Mouse (Mus musculus): Measurements from ENCODE around the gene Pik3c2g.

Pik3c2g gene

GRCm38 (mm10) chr6:139735708-139736626 lies 148.9 kb downstream of the Pik3c2g start:
- no peak for DNase-seq (ENCODE audit: low spot score)

GRCm38 (mm10) chr6:139738350-139738749 lies 151.3 kb downstream of the Pik3c2g start:
- DNase-seq (ENCODE audit: low spot score) = no peak

GRCm38 (mm10) chr6:139742693-139743432 lies 155.8 kb downstream of the Pik3c2g start:
- no peak for DNase-seq (ENCODE audit: low spot score)

- no peak for DNase-seq (ENCODE audit: low spot score)
These were observed 159.9 kb downstream of the Pik3c2g start for GRCm38 (mm10) chr6:139746758-139747479.

- DNase-seq (ENCODE audit: low spot score) = no peak
These were observed 161.2 kb downstream of the Pik3c2g start for GRCm38 (mm10) chr6:139748091-139748771.

GRCm38 (mm10) chr6:139750599-139750998 lies 163.6 kb downstream of the Pik3c2g start:
- DNase-seq (ENCODE audit: low spot score) = no peak

GRCm38 (mm10) chr6:139751022-139751421 lies 164.0 kb downstream of the Pik3c2g start:
- DNase-seq (ENCODE audit: low spot score) = no peak

GRCm38 (mm10) chr6:139757876-139758275 lies 170.9 kb downstream of the Pik3c2g start:
- DNase-seq (ENCODE audit: low spot score) = no peak

GRCm38 (mm10) chr6:139760978-139761377 lies 174.0 kb downstream of the Pik3c2g start:
- no peak for DNase-seq (ENCODE audit: low spot score)

- DNase-seq (ENCODE audit: low spot score) = no peak
These were observed 177.4 kb downstream of the Pik3c2g start for GRCm38 (mm10) chr6:139764398-139764797.

GRCm38 (mm10) chr6:139769744-139770473 lies 182.9 kb downstream of the Pik3c2g start:
- DNase-seq (ENCODE audit: low spot score) = no peak

GRCm38 (mm10) chr6:139770535-139770934 lies 183.5 kb downstream of the Pik3c2g start:
- no peak for DNase-seq (ENCODE audit: low spot score)

- DNase-seq (ENCODE audit: low spot score) = no peak
These were observed 190.7 kb downstream of the Pik3c2g start for GRCm38 (mm10) chr6:139777576-139778282.

GRCm38 (mm10) chr6:139780028-139780427 lies 193.0 kb downstream of the Pik3c2g start:
- no peak for DNase-seq (ENCODE audit: low spot score)

- no peak for DNase-seq (ENCODE audit: low spot score)
These were observed 202.5 kb downstream of the Pik3c2g start for GRCm38 (mm10) chr6:139789479-139789878.

- no peak for DNase-seq (ENCODE audit: low spot score)
These were observed 212.7 kb downstream of the Pik3c2g start for GRCm38 (mm10) chr6:139799541-139800226.

- no peak for DNase-seq (ENCODE audit: low spot score)
These were observed 234.9 kb downstream of the Pik3c2g start for GRCm38 (mm10) chr6:139821916-139822315.

- DNase-seq (ENCODE audit: low spot score) = no peak
These were observed 251.2 kb downstream of the Pik3c2g start for GRCm38 (mm10) chr6:139838239-139838638.

GRCm38 (mm10) chr6:139838713-139839112 lies 251.7 kb downstream of the Pik3c2g start:
- no peak for DNase-seq (ENCODE audit: low spot score)

- DNase-seq (ENCODE audit: low spot score) = no peak
These were observed 252.9 kb downstream of the Pik3c2g start for GRCm38 (mm10) chr6:139839907-139840306.
